Mouse (Mus musculus) thymus, adult 2 months (tissue): ENCODE data around the gene Dock1.

Experiments used
- CTCF ChIP-seq: fragments of 200-500 bp; IDR thresholded peaks from 2 replicates; pipeline ENCODE4 v1.5.1; 2012; ENCODE audit warnings: mild to moderate bottlenecking, control low read depth, low read length, moderate library complexity, borderline replicate concordance; ENCODE audit not compliant: control insufficient read depth, poor library complexity, insufficient read depth; ENCODE audit errors: extremely low read depth
- POLR2A ChIP-seq: fragments of 200-500 bp; IDR thresholded peaks from 2 replicates; pipeline ENCODE4 v1.6.1; 2012; ENCODE audit warnings: mild to moderate bottlenecking, low read length, control low read depth, moderate library complexity; ENCODE audit not compliant: control insufficient read depth, poor library complexity, insufficient read depth; ENCODE audit errors: extremely low read depth

DNA sequence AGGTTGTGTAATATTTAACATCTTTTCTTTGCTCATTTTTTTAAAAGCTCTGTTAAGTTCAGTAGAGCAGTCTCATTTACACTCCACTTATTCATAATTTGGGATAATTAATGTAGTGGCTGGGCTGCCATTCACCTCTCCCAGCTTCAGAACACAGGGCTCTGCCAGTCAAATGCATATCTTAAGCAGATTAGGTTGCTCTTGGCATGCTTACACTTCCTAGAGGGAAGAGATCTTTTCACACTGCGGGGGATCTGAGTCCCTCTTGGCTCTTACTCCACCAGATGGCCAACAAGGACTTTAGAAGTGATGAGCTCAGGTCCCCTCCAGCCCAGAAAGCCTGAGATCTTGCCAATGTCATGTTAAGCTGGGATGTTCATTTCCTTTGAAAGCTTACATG lies 150.8 kb downstream of the Dock1 start:
- TF ChIP-seq POLR2A (no peak), CTCF (no peak)
